Mouse (Mus musculus): ENCODE data around the gene Arsa. TPM values are rescaled to one million over a fixed set of nuclear protein-coding genes. Genes with fewer than 3 reads are reported as not detected.

Arsa gene
- polyA plus RNA-seq, 1 experiment from 2014 or later = 13.0 TPM

- Histone ChIP-seq H3K27me3 (ENCODE audit: insufficient read depth, low read length) (peaks cover 6% of the 10 kb centered on the region; the same call in 1 of the 2 replicates), H3K4me2 (ENCODE audit: low read length) (0 out of 2 replicates have a peak overlapping the region, but pooled peaks have one; percentile 93), H3K4me3 (replicated peaks; ENCODE audit: low read depth, low read length) (no peak overlapping the region), H3K4me1 (replicated peaks; ENCODE audit: insufficient read depth, low read length) (no peaks in the 10 kb centered on the region; the same call in 1 of the 2 replicates), H3K36me3 (ENCODE audit: insufficient read depth, low read length) (no peaks in the 10 kb centered on the region), H3K9ac (ENCODE audit: low read depth, low read length) (no peak overlapping the region), H3K27ac (no peak overlapping the region), H3K9me3 (replicated peaks; ENCODE audit: low read length) (no peaks in the 10 kb centered on the region)
- ATAC-seq (replicated peaks; ENCODE audit: low FRiP score, low read depth) = no peak
- DNase-seq (ENCODE audit: low spot score) = no peak
- WGBS = 88% methylated on average over 3 of the region's 3 CpGs
- TF ChIP-seq CTCF (IDR thresholded peaks at IDR 0.05; ENCODE audit: low read depth) = no peak
Observed at GRCm38 (mm10) chr15:89501321-89501720, 24.1 kb upstream of the Arsa start.

DNA sequence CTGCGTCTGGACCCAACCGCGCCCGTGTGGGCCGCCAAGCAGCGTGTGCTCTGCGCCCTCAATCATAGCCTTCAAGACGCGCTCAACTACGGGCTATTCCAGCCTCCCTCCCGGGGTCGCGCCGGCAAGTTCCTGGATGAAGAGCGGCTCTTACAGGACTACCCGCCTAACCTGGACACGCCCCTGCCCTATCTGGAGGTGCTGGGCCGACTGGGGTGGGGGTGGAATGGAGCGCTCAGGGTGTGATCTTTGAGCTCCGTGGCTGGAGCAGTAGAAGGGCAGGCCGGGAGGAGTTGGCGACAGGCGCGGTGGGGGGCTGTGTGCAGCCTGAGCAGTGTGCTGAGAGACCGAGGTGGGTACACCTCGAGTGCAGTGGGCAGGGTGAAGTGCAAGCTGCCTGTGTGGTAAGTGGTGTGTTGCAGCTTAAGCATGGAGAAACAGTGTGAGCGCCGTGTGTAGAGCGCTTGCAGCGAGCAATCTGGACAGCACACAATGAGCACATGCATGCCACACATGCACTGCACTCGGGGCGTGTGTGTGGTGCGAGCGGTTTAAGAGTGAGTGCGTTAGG is 23.1 kb upstream of the Arsa start:
- DNase-seq (ENCODE audit: low spot score) (no peak), ATAC-seq (replicated peaks; ENCODE audit: low FRiP score, low read depth) (peak; percentile 27)
- Histone ChIP-seq H3K9me3 (replicated peaks; ENCODE audit: low read length) (no peaks in the 10 kb centered on the region), H3K4me3 (replicated peaks; ENCODE audit: low read depth, low read length) (peak overlapping the region; percentile 77), H3K27me3 (ENCODE audit: insufficient read depth, low read length) (peaks cover 6% of the 10 kb centered on the region; the same call in 1 of the 2 replicates), H3K4me1 (replicated peaks; ENCODE audit: insufficient read depth, low read length) (no peaks in the 10 kb centered on the region; the same call in 1 of the 2 replicates), H3K36me3 (ENCODE audit: insufficient read depth, low read length) (no peaks in the 10 kb centered on the region), H3K27ac (no peak overlapping the region), H3K9ac (ENCODE audit: low read depth, low read length) (peak overlapping the region; percentile 71), H3K4me2 (ENCODE audit: low read length) (peak overlapping the region; percentile 93)
- no peak for TF ChIP-seq CTCF (IDR thresholded peaks at IDR 0.05; ENCODE audit: low read depth)
- 2% methylated on average over 35 of the region's 35 CpGs for WGBS

DNA sequence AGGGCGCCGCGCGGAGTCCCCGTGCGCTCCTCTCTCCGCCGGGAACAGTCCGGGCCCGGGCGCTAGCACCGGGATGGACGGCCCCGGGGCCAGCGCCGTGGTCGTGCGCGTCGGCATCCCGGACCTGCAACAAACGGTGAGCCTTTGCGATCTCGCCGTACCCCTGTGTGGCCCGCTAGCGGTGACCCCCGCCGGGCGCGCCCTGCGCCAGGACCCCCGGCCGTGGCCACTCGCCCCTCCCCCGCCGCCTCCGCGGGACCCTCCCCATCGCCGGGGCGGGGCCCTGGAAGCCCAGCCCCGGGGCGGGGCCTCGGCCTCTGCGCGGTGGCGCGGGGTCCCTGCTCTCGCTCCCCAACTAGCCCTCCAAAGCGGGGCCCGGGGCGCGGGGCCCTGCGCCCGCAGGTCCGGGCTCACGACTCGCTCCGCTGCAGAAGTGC is 22.6 kb upstream of the Arsa start:
- H3K9me3 ChIP-seq (replicated peaks; ENCODE audit: low read length) = no peaks in the 10 kb centered on the region
- WGBS = under 1% methylated on average over 53 of the region's 60 CpGs
- H3K36me3 ChIP-seq (ENCODE audit: insufficient read depth, low read length) = no peaks in the 10 kb centered on the region
- H3K27ac ChIP-seq = no peak overlapping the region
- no peak for TF ChIP-seq CTCF (IDR thresholded peaks at IDR 0.05; ENCODE audit: low read depth)
- H3K9ac ChIP-seq (ENCODE audit: low read depth, low read length) = peak overlapping the region; percentile 71
- peaks cover 6% of the 10 kb centered on the region; the same call in 1 of the 2 replicates for H3K27me3 ChIP-seq (ENCODE audit: insufficient read depth, low read length)
- H3K4me1 ChIP-seq (replicated peaks; ENCODE audit: insufficient read depth, low read length) = no peaks in the 10 kb centered on the region; the same call in 1 of the 2 replicates
- DNase-seq (ENCODE audit: low spot score) (peak; percentile 58), ATAC-seq (replicated peaks; ENCODE audit: low FRiP score, low read depth) (peak; percentile 59)
- peak overlapping the region; percentile 93 for H3K4me2 ChIP-seq (ENCODE audit: low read length)
- peak overlapping the region; percentile 77 for H3K4me3 ChIP-seq (replicated peaks; ENCODE audit: low read depth, low read length)

- peak within 1 kb of the TSS; percentile 71 for H3K9ac ChIP-seq (ENCODE audit: low read depth, low read length)
- H3K27me3 ChIP-seq (ENCODE audit: insufficient read depth, low read length) = peaks cover 6% of the 10 kb centered on the region; the same call in 1 of the 2 replicates
- DNase-seq (ENCODE audit: low spot score) (no peak), ATAC-seq (replicated peaks; ENCODE audit: low FRiP score, low read depth) (peak; percentile 12)
- no peaks in the 10 kb centered on the region for H3K36me3 ChIP-seq (ENCODE audit: insufficient read depth, low read length)
- H3K4me3 ChIP-seq (replicated peaks; ENCODE audit: low read depth, low read length) = peak within 1 kb of the TSS; percentile 77
- H3K27ac ChIP-seq = peak within 1 kb of the TSS; percentile 73
- H3K4me1 ChIP-seq (replicated peaks; ENCODE audit: insufficient read depth, low read length) = no peaks in the 10 kb centered on the region; the same call in 1 of the 2 replicates
- no peak for TF ChIP-seq CTCF (IDR thresholded peaks at IDR 0.05; ENCODE audit: low read depth)
- H3K9me3 ChIP-seq (replicated peaks; ENCODE audit: low read length) = no peaks in the 10 kb centered on the region
- 0% methylated on average over 40 of the region's 72 CpGs for WGBS
- H3K4me2 ChIP-seq (ENCODE audit: low read length) = peak within 1 kb of the TSS; percentile 93
Observed at GRCm38 (mm10) chr15:89498961-89499688, 21.9 kb upstream of the Arsa start, which contains the start of gene Shank3. Gene Shank3, plus strand, starts transcription at chr15:89499623.

DNA sequence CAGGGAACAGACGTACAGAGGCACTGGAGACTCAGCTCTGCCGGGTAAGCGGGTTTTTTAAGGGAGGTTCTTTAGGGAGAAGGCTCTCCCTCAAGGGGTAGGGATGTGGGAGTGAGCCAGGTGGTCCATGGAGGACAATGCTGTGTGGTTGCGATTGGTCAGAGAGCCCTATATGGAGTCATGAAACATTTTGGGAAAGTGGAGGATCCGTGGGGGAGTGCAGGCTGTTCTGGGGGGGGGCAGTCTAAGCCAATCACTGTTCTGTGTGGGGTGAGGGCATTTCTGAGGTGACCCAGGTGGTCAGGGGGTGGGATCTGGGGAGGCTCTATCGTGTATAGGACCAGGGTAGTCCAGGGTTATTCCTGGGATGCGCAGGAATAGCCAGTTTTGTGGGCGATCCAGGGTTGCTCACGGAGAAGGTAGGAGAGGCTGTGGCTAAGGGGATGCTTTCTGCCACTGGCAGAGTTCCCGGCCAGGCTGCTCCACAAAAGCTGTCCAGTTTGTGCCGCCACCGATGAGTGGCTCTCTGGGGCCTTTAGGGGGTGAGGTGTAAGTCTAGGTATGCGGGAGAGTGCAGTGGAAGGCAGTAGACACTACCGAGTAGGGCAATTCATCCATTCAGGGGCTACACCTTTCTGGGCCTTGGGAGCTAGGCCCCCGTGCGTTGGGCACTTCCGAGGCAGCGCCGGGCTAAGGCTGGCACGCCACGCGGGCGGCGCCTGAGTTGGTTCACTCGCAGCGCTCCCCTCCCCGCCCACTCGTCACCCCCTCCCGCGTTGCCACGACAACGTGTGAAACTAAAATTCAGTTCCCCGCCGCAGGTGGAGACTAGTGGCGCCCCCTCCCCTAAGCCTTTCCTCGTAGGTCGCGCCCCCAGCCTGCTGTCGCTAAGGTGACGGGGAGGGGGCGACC is 21.1 kb upstream of the Arsa start:
- Histone ChIP-seq H3K4me2 (ENCODE audit: low read length) (peak overlapping the region; percentile 93), H3K27me3 (ENCODE audit: insufficient read depth, low read length) (peaks cover 6% of the 10 kb centered on the region; the same call in 1 of the 2 replicates), H3K27ac (peak overlapping the region; percentile 73), H3K36me3 (ENCODE audit: insufficient read depth, low read length) (no peaks in the 10 kb centered on the region), H3K9me3 (replicated peaks; ENCODE audit: low read length) (no peaks in the 10 kb centered on the region), H3K4me3 (replicated peaks; ENCODE audit: low read depth, low read length) (peak overlapping the region; percentile 77), H3K9ac (ENCODE audit: low read depth, low read length) (peak overlapping the region; percentile 71), H3K4me1 (replicated peaks; ENCODE audit: insufficient read depth, low read length) (no peaks in the 10 kb centered on the region; the same call in 1 of the 2 replicates)
- no peak for DNase-seq (ENCODE audit: low spot score)
- no peak; the same call in 1 of the 2 replicates for ATAC-seq (replicated peaks; ENCODE audit: low FRiP score, low read depth)
- TF ChIP-seq CTCF (IDR thresholded peaks at IDR 0.05; ENCODE audit: low read depth) = no peak
- WGBS = 3% methylated on average over 41 of the region's 41 CpGs
